Mouse (Mus musculus) embryo, embryonic 9.5 days (tissue): ENCODE results near the gene Pfkfb3.
"Not testable (repeated sequence)": the region's sequence is repeated elsewhere in the genome, so short reads cannot be mapped to it uniquely, and the experiment has no call there.

ENCODE experiments used
- DNase-seq: peaks from one replicate; pipeline ENCODE4 v3.0.0-alpha.2; 2017; ENCODE audit errors: extremely low spot score

The Pfkfb3 gene

GRCm38 (mm10) chr2:11551726-11552125 is 2.2 kb downstream of the Pfkfb3 start:
- no peak for DNase-seq

- DNase-seq, result no peak
Measured at GRCm38 (mm10) chr2:11548508-11548907, 5.4 kb downstream of the Pfkfb3 start.

- DNase-seq, result no peak
Measured at GRCm38 (mm10) chr2:11547609-11548008, 6.3 kb downstream of the Pfkfb3 start.

- no peak for DNase-seq
Measured at GRCm38 (mm10) chr2:11546091-11546490, 7.8 kb downstream of the Pfkfb3 start.

- no peak for DNase-seq
Measured at GRCm38 (mm10) chr2:11545380-11545779, 8.5 kb downstream of the Pfkfb3 start.

GRCm38 (mm10) chr2:11544342-11544741 is 9.5 kb downstream of the Pfkfb3 start:
- DNase-seq, result no peak

GRCm38 (mm10) chr2:11543158-11543557 is 10.7 kb downstream of the Pfkfb3 start:
- DNase-seq, result no peak

GRCm38 (mm10) chr2:11542640-11543039 is 11.2 kb downstream of the Pfkfb3 start:
- peak; percentile 35 for DNase-seq

GRCm38 (mm10) chr2:11542121-11542520 is 11.8 kb downstream of the Pfkfb3 start:
- no peak for DNase-seq

- not testable (repeated sequence) for DNase-seq
Measured at GRCm38 (mm10) chr2:11541528-11541927, 12.3 kb downstream of the Pfkfb3 start.

- no peak for DNase-seq
Measured at GRCm38 (mm10) chr2:11535966-11536365, 17.9 kb downstream of the Pfkfb3 start.

GRCm38 (mm10) chr2:11535412-11535928 is 18.4 kb downstream of the Pfkfb3 start:
- DNase-seq, result peak; percentile 88

GRCm38 (mm10) chr2:11534826-11535225 is 19.1 kb downstream of the Pfkfb3 start:
- peak; percentile 12 for DNase-seq

GRCm38 (mm10) chr2:11530101-11530500 is 23.8 kb downstream of the Pfkfb3 start:
- no peak for DNase-seq

GRCm38 (mm10) chr2:11526063-11526462 is 27.8 kb downstream of the Pfkfb3 start:
- no peak for DNase-seq

GRCm38 (mm10) chr2:11524736-11525135 is 29.1 kb downstream of the Pfkfb3 start:
- no peak for DNase-seq

- DNase-seq, result no peak
Measured at GRCm38 (mm10) chr2:11521758-11522157, 32.1 kb downstream of the Pfkfb3 start.

- no peak for DNase-seq
Measured at GRCm38 (mm10) chr2:11520786-11521185, 33.1 kb downstream of the Pfkfb3 start.

- DNase-seq, result no peak
Measured at GRCm38 (mm10) chr2:11515828-11516227, 38.0 kb downstream of the Pfkfb3 start.

- DNase-seq, result no peak
Measured at GRCm38 (mm10) chr2:11513057-11513967, 40.6 kb downstream of the Pfkfb3 start.

- no peak for DNase-seq
Measured at GRCm38 (mm10) chr2:11512127-11512526, 41.8 kb downstream of the Pfkfb3 start.

- DNase-seq, result no peak
Measured at GRCm38 (mm10) chr2:11503736-11504135, 50.1 kb downstream of the Pfkfb3 start.

GRCm38 (mm10) chr2:11502901-11503431 is 50.9 kb downstream of the Pfkfb3 start:
- DNase-seq, result peak; percentile 45
